Comparison of ENCODE assay signal across 17 mouse cellular contexts in the genomic region with DNA sequence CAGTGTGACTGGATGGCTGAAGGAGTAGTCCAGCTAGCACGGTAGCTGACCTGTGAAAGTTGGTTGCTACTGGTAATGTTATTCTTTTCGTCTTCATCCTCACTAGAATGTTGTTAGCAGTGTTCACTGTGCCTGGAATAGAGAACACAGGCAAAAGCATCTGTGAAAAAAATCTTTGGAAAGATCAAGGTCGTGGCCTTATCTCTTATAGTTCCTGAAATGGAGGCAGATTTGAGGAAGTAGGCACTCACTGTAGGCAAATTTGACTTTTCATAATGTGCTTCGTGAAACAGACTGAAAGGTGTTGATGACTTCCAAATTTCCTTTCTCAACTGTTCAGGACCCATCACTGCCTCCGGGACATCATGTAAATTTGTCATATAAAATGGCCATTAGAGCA.
"Had no signal": no experiment of that assay in that cellular context is flagged by ENCODE, and none has a peak within 500 bp of the region (broad histone marks: within the 10 kb centered on the region; RNA-seq: fewer than 3 reads in every experiment).

No protein-coding gene starts in this region.

- H3K4me2 ChIP-seq: liver, embryonic 11.5 days; liver, embryonic 15.5 days; midbrain, embryonic 13.5 days; neural tube, embryonic 15.5 days had no signal

- ATAC-seq: intestine, embryonic 16.5 days; lung, postnatal 0 days; midbrain, embryonic 13.5 days had no signal

- DNase-seq: kidney, adult 9 months; kidney, postnatal 25 days; layer of hippocampus, adult 9-11 months; layer of hippocampus, postnatal 36 days; lung, adult 2 months; lung, postnatal 36 days; right cerebral cortex, adult 18-20 months; right cerebral cortex, postnatal 25 days; thymus, postnatal 4 days had no signal

- H3K27ac ChIP-seq: liver, embryonic 15.5 days; midbrain, embryonic 13.5 days; neural tube, embryonic 15.5 days; stomach, postnatal 0 days had no signal

- H3K27me3 ChIP-seq: liver, embryonic 15.5 days; midbrain, embryonic 13.5 days; neural tube, embryonic 15.5 days had no signal

- H3K9me3 ChIP-seq: liver, embryonic 15.5 days; midbrain, embryonic 13.5 days; neural tube, embryonic 15.5 days had no signal

- H3K9ac ChIP-seq: liver, embryonic 15.5 days; midbrain, embryonic 13.5 days; neural tube, embryonic 15.5 days had no signal

- H3K4me3 ChIP-seq: liver, embryonic 15.5 days; midbrain, embryonic 13.5 days; myocyte; neural tube, embryonic 15.5 days had no signal

- H3K4me1 ChIP-seq: liver, embryonic 15.5 days had no signal

- H3K36me3 ChIP-seq: liver, embryonic 15.5 days; midbrain, embryonic 13.5 days; neural tube, embryonic 15.5 days had no signal
